In the genomic region with DNA sequence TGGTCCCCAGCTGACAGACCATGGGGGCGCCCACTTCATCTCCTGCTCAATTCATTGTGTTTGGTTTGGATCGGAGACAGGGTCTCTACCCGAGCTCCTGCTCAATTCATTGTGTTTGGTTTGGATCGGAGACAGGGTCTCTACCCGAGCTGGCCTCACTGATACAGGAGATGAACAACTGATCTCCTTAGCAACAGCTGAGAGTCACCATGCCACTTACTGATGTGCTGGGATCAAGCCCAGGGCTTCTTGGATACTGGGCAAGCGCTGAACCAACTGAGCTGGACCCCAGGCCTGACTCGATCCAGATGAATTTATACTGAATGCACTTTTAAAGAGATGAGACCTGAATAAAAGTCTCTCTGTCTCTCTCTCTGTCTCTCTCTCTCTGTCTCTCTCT, we compare ENCODE assay signal across 29 mouse cellular contexts. TPM values are rescaled to one million over a fixed set of nuclear protein-coding genes. Genes with fewer than 3 reads are reported as not detected.
DNase-seq lines count a peak whose midpoint lies in the region; ATAC-seq and TF ChIP-seq lines count a peak whose summit lies in the region.
"Had no signal": no experiment of that assay in that cellular context is flagged by ENCODE, and none has a peak within 500 bp of the region (broad histone marks: within the 10 kb centered on the region; RNA-seq: fewer than 3 reads in every experiment).

No protein-coding gene starts in this region.

- peaks cover 54% of the 10 kb centered on the region for H3K36me3 ChIP-seq in forebrain, embryonic 14.5 days (ENCODE audit: control insufficient read depth, insufficient read depth, low read length)
- H3K36me3 ChIP-seq in forebrain, embryonic 12.5 days (replicated peaks), result peaks cover 65% of the 10 kb centered on the region
- H3K36me3 ChIP-seq in midbrain, embryonic 12.5 days, result peaks cover 68% of the 10 kb centered on the region
- peaks cover 94% of the 10 kb centered on the region for H3K36me3 ChIP-seq in midbrain, embryonic 10.5 days
- H3K36me3 ChIP-seq in hindbrain, embryonic 16.5 days (ENCODE audit: control insufficient read depth, insufficient read depth, low read length), result peaks cover 4% of the 10 kb centered on the region; the same call in 1 of the 2 replicates
- peaks cover 32% of the 10 kb centered on the region for H3K36me3 ChIP-seq in midbrain, postnatal 0 days (ENCODE audit: insufficient read depth, low read length)
- H3K36me3 ChIP-seq: G1E had no signal

- no peak overlapping the region for H3K4me2 ChIP-seq in forebrain, embryonic 14.5 days (ENCODE audit: low read length)
- H3K4me2 ChIP-seq in forebrain, embryonic 12.5 days, result no peak overlapping the region
- H3K4me2 ChIP-seq in midbrain, embryonic 12.5 days (replicated peaks), result no peak overlapping the region
- H3K4me2 ChIP-seq in hindbrain, embryonic 16.5 days (ENCODE audit: low read length), result no peak overlapping the region
- H3K4me2 ChIP-seq in midbrain, postnatal 0 days (ENCODE audit: low read depth, low read length, poor library complexity, severe bottlenecking), result no peak overlapping the region
- H3K4me2 ChIP-seq: embryonic facial prominence, embryonic 15.5 days; heart, embryonic 11.5 days; limb, embryonic 15.5 days; lung, embryonic 14.5 days had no signal

- H3K4me3 ChIP-seq in forebrain, embryonic 14.5 days (ENCODE audit: low read depth, low read length), result no peak overlapping the region
- H3K4me3 ChIP-seq in forebrain, embryonic 12.5 days (replicated peaks), result no peak overlapping the region
- no peak overlapping the region for H3K4me3 ChIP-seq in midbrain, embryonic 12.5 days
- H3K4me3 ChIP-seq in midbrain, embryonic 10.5 days, result no peak overlapping the region
- no peak overlapping the region for H3K4me3 ChIP-seq in hindbrain, embryonic 16.5 days (ENCODE audit: low read length)
- H3K4me3 ChIP-seq in midbrain, postnatal 0 days (ENCODE audit: low read depth, low read length), result no peak overlapping the region
- H3K4me3 ChIP-seq: embryonic facial prominence, embryonic 10.5 days; embryonic facial prominence, embryonic 15.5 days; gastrocnemius, adult 2 months; limb, embryonic 10.5 days; limb, embryonic 15.5 days had no signal

- no peak overlapping the region for H3K27ac ChIP-seq in forebrain, embryonic 14.5 days (ENCODE audit: low read depth, low read length)
- no peak overlapping the region for H3K27ac ChIP-seq in forebrain, embryonic 12.5 days
- H3K27ac ChIP-seq in midbrain, embryonic 12.5 days (replicated peaks), result peak overlapping the region; percentile 36; the same call in 1 of the 2 replicates
- H3K27ac ChIP-seq in midbrain, embryonic 10.5 days (replicated peaks), result no peak overlapping the region; the same call in 1 of the 2 replicates
- H3K27ac ChIP-seq in hindbrain, embryonic 16.5 days (ENCODE audit: low read depth, low read length), result peak overlapping the region; percentile 66
- H3K27ac ChIP-seq in midbrain, postnatal 0 days (ENCODE audit: low read depth, low read length), result no peak overlapping the region
- H3K27ac ChIP-seq: embryonic facial prominence, embryonic 10.5 days; gastrocnemius, adult 2 months; kidney, postnatal 0 days; limb, embryonic 10.5 days; liver, embryonic 14.5 days had no signal

- no peak overlapping the region for H3K9ac ChIP-seq in forebrain, embryonic 14.5 days (ENCODE audit: low read length)
- H3K9ac ChIP-seq in forebrain, embryonic 12.5 days, result no peak overlapping the region
- no peak overlapping the region for H3K9ac ChIP-seq in midbrain, embryonic 12.5 days (replicated peaks)
- no peak overlapping the region for H3K9ac ChIP-seq in hindbrain, embryonic 16.5 days (ENCODE audit: low read depth, low read length)
- H3K9ac ChIP-seq in midbrain, postnatal 0 days (replicated peaks; ENCODE audit: low read length, poor library complexity, severe bottlenecking), result no peak overlapping the region
- H3K9ac ChIP-seq: embryonic facial prominence, embryonic 15.5 days; limb, embryonic 15.5 days; liver, embryonic 14.5 days; lung, embryonic 14.5 days had no signal

- no peaks in the 10 kb centered on the region for H3K27me3 ChIP-seq in forebrain, embryonic 14.5 days (replicated peaks; ENCODE audit: control insufficient read depth, insufficient read depth, low read length)
- no peaks in the 10 kb centered on the region for H3K27me3 ChIP-seq in forebrain, embryonic 12.5 days
- H3K27me3 ChIP-seq in midbrain, embryonic 12.5 days, result no peaks in the 10 kb centered on the region
- H3K27me3 ChIP-seq in midbrain, embryonic 10.5 days (ENCODE audit: low read depth, poor library complexity, severe bottlenecking), result no peaks in the 10 kb centered on the region
- no peaks in the 10 kb centered on the region for H3K27me3 ChIP-seq in hindbrain, embryonic 16.5 days (replicated peaks; ENCODE audit: control insufficient read depth, insufficient read depth, low read length)
- H3K27me3 ChIP-seq in midbrain, postnatal 0 days (ENCODE audit: insufficient read depth, low read length), result no peaks in the 10 kb centered on the region
- H3K27me3 ChIP-seq: embryonic facial prominence, embryonic 15.5 days; limb, embryonic 15.5 days had no signal

- intact Hi-C loops in left cerebral cortex, postnatal 14 days (cut with DNase I), result no loop called here

- DNase-seq in forebrain, embryonic 14.5 days (ENCODE audit: low spot score), result no peak
- no peak for DNase-seq in midbrain, embryonic 10.5 days (ENCODE audit: low spot score)
- DNase-seq in midbrain, postnatal 0 days (ENCODE audit: low spot score), result peak; percentile 66
- no peak for DNase-seq in liver
- DNase-seq in left cerebral cortex, postnatal 14 days (ENCODE audit: low spot score in 2 of 2), result no peak
- DNase-seq: adrenal gland, adult 8-10 months; cerebellum, adult 8-10 months; cerebellum, postnatal 25 days; gastrocnemius, adult 2 months; gastrocnemius, postnatal 36 days; heart, adult 18-20 months; heart, postnatal 4 days; kidney, adult 18-20 months; layer of hippocampus, postnatal 36 days; lung, embryonic 14.5 days; lung, postnatal 14 days; spleen, adult 18-20 months; thymus, postnatal 14 days had no signal

- 64% methylated on average over 7 of the region's 7 CpGs for WGBS in forebrain, embryonic 14.5 days
- 82% methylated on average over 7 of the region's 7 CpGs for WGBS in forebrain, embryonic 12.5 days
- 80% methylated on average over 7 of the region's 7 CpGs for WGBS in midbrain, embryonic 12.5 days
- 89% methylated on average over 7 of the region's 7 CpGs for WGBS in midbrain, embryonic 10.5 days
- 61% methylated on average over 7 of the region's 7 CpGs for WGBS in hindbrain, embryonic 16.5 days
- 71% methylated on average over 7 of the region's 7 CpGs for WGBS in midbrain, postnatal 0 days

- no peaks in the 10 kb centered on the region for H3K9me3 ChIP-seq in forebrain, embryonic 14.5 days (replicated peaks; ENCODE audit: control insufficient read depth, low read length)
- H3K9me3 ChIP-seq in forebrain, embryonic 12.5 days, result no peaks in the 10 kb centered on the region
- H3K9me3 ChIP-seq in midbrain, embryonic 12.5 days, result no peaks in the 10 kb centered on the region
- H3K9me3 ChIP-seq in midbrain, embryonic 10.5 days (replicated peaks), result no peaks in the 10 kb centered on the region
- no peaks in the 10 kb centered on the region for H3K9me3 ChIP-seq in hindbrain, embryonic 16.5 days (ENCODE audit: control insufficient read depth, low read length)
- H3K9me3 ChIP-seq in midbrain, postnatal 0 days (ENCODE audit: low read length), result no peaks in the 10 kb centered on the region
- H3K9me3 ChIP-seq: embryonic facial prominence, embryonic 10.5 days; embryonic facial prominence, embryonic 15.5 days; G1E; limb, embryonic 10.5 days; limb, embryonic 15.5 days had no signal

- TF ChIP-seq CTCF in midbrain, postnatal 0 days (IDR thresholded peaks at IDR 0.05), result no peak

- 0 out of 2 replicates have a peak, but pooled peaks have one; percentile 3 for ATAC-seq in forebrain, embryonic 14.5 days
- ATAC-seq in forebrain, embryonic 12.5 days (ENCODE audit: low FRiP score), result no peak
- ATAC-seq in midbrain, embryonic 12.5 days (ENCODE audit: low FRiP score, low read depth), result no peak
- peak; percentile 72 for ATAC-seq in hindbrain, embryonic 16.5 days
- ATAC-seq in midbrain, postnatal 0 days (ENCODE audit: low FRiP score), result no peak

- no peaks in the 10 kb centered on the region for H3K4me1 ChIP-seq in forebrain, embryonic 14.5 days (ENCODE audit: control insufficient read depth, insufficient read depth, low read length)
- H3K4me1 ChIP-seq in forebrain, embryonic 12.5 days, result peaks cover 14% of the 10 kb centered on the region
- peaks cover 2% of the 10 kb centered on the region; the same call in 1 of the 2 replicates for H3K4me1 ChIP-seq in midbrain, embryonic 12.5 days
- H3K4me1 ChIP-seq in midbrain, embryonic 10.5 days, result peaks cover 20% of the 10 kb centered on the region
- peaks cover 11% of the 10 kb centered on the region for H3K4me1 ChIP-seq in hindbrain, embryonic 16.5 days (ENCODE audit: control insufficient read depth, insufficient read depth, low read depth, low read length)
- H3K4me1 ChIP-seq in midbrain, postnatal 0 days (ENCODE audit: insufficient read depth, low read length), result 0 out of 2 replicates have a peak, but pooled peaks cover 3% of the 10 kb centered on the region

RNA-seq across cellular contexts. Expression of gene Arhgef10l, which starts 59.6 kb away (rescaled TPM):
- polyA plus RNA-seq in forebrain, embryonic 14.5 days (2014; fragmentation: Nextera tagmentation; extraction: Ambion mirVana), result 15.0 and 17.7 TPM in 2 replicates
- 26.1 and 31.1 TPM in 2 replicates for polyA plus RNA-seq in forebrain, embryonic 12.5 days (2016; fragmentation: Nextera tagmentation; extraction: Ambion mirVana)
- polyA plus RNA-seq in midbrain, embryonic 12.5 days (2016; fragmentation: Nextera tagmentation; extraction: Ambion mirVana), result 34.2 and 36.5 TPM in 2 replicates
- polyA plus RNA-seq in midbrain, embryonic 10.5 days (2016; fragmentation: Nextera tagmentation; extraction: Ambion mirVana), result 25.1 and 32.4 TPM in 2 replicates
- 20.7 and 24.5 TPM in 2 replicates for polyA plus RNA-seq in hindbrain, embryonic 16.5 days (2015; fragmentation: Nextera tagmentation; extraction: Ambion mirVana)
- total RNA-seq in midbrain, postnatal 0 days (2014; rRNA removed), result 68.7 and 81.1 TPM in 2 replicates
- 20.7 and 23.1 TPM in 2 replicates for polyA plus RNA-seq in midbrain, postnatal 0 days (2015; fragmentation: Nextera tagmentation; extraction: Ambion mirVana)
- 10 to 100 TPM; 44.3 to 53.6 TPM for total RNA-seq in left cerebral cortex, postnatal 14 days (2021)

Comparison
In these comparisons a context has a peak if more than half of its experiments do, and no peak if none do; other contexts are left out.
1. ATAC-seq: peak in forebrain, embryonic 14.5 days (single experiment) and hindbrain, embryonic 16.5 days (single experiment); none in forebrain, embryonic 12.5 days (single experiment), midbrain, embryonic 12.5 days (single experiment) and midbrain, postnatal 0 days (single experiment).
2. H3K27ac ChIP-seq: peak in midbrain, embryonic 12.5 days (single experiment) and hindbrain, embryonic 16.5 days (single experiment); none in forebrain, embryonic 14.5 days (single experiment), forebrain, embryonic 12.5 days (single experiment), midbrain, embryonic 10.5 days (single experiment) and midbrain, postnatal 0 days (single experiment).